Mouse (Mus musculus) yolk sac, embryonic 10.5 days (tissue): ENCODE results near the gene Rnf157.
"Not testable (repeated sequence)": the region's sequence is repeated elsewhere in the genome, so short reads cannot be mapped to it uniquely, and the experiment has no call there.

Experiments
- DNase-seq: peaks from one replicate; pipeline ENCODE4 v3.0.0-alpha.2; 2017; ENCODE audit warnings: low spot score

Gene Rnf157

GRCm38 (mm10) chr11:116383070-116383469, 29.8 kb downstream of the Rnf157 start:
- DNase-seq, result not testable (repeated sequence)

GRCm38 (mm10) chr11:116380767-116381166, 32.1 kb downstream of the Rnf157 start:
- no peak for DNase-seq

GRCm38 (mm10) chr11:116379530-116379929, 33.3 kb downstream of the Rnf157 start:
- no peak for DNase-seq

- no peak for DNase-seq
Observed at GRCm38 (mm10) chr11:116376945-116377661, 35.7 kb downstream of the Rnf157 start.

- DNase-seq, result peak; percentile 44
Observed at GRCm38 (mm10) chr11:116371894-116372450, 40.9 kb downstream of the Rnf157 start.

- peak; percentile 54 for DNase-seq
Observed at GRCm38 (mm10) chr11:116369633-116370032, 43.2 kb downstream of the Rnf157 start.

- no peak for DNase-seq
Observed at GRCm38 (mm10) chr11:116369051-116369450, 43.8 kb downstream of the Rnf157 start.

- peak; percentile 71 for DNase-seq
Observed at GRCm38 (mm10) chr11:116368116-116368515, 44.7 kb downstream of the Rnf157 start.

GRCm38 (mm10) chr11:116366647-116367046, 46.2 kb downstream of the Rnf157 start:
- DNase-seq, result no peak

- DNase-seq, result no peak
Observed at GRCm38 (mm10) chr11:116366124-116366523, 46.7 kb downstream of the Rnf157 start.

GRCm38 (mm10) chr11:116365432-116365831, 47.4 kb downstream of the Rnf157 start:
- no peak for DNase-seq

GRCm38 (mm10) chr11:116362015-116362414, 50.8 kb downstream of the Rnf157 start:
- DNase-seq, result no peak

GRCm38 (mm10) chr11:116360915-116361314, 51.9 kb downstream of the Rnf157 start:
- not testable (repeated sequence) for DNase-seq

GRCm38 (mm10) chr11:116359652-116360051, 53.2 kb downstream of the Rnf157 start:
- DNase-seq, result no peak

- no peak for DNase-seq
Observed at GRCm38 (mm10) chr11:116358926-116359637, 53.8 kb downstream of the Rnf157 start.

- DNase-seq, result no peak
Observed at GRCm38 (mm10) chr11:116354521-116354920, 58.3 kb downstream of the Rnf157 start.

- no peak for DNase-seq
Observed at GRCm38 (mm10) chr11:116353535-116353934, 59.3 kb downstream of the Rnf157 start.

- DNase-seq, result no peak
Observed at GRCm38 (mm10) chr11:116351294-116351693, 61.5 kb downstream of the Rnf157 start.

- no peak for DNase-seq
Observed at GRCm38 (mm10) chr11:116347955-116348354, 64.9 kb downstream of the Rnf157 start.

- no peak for DNase-seq
Observed at GRCm38 (mm10) chr11:116347012-116347411, 65.8 kb downstream of the Rnf157 start.

GRCm38 (mm10) chr11:116342069-116342791, 70.6 kb downstream of the Rnf157 start:
- DNase-seq, result no peak

- DNase-seq, result no peak
Observed at GRCm38 (mm10) chr11:116337531-116337930, 75.3 kb downstream of the Rnf157 start.
